In genomic region chr7:80143331-80144273, GRCm38 (mm10) we compare ENCODE assay signal across 8 mouse cellular contexts. TPM values are rescaled to one million over a fixed set of nuclear protein-coding genes. Genes with fewer than 3 reads are reported as not detected.
A peak's percentile ranks its signal among the peaks of the same experiment; 100 is the strongest.
DNase-seq lines count a peak whose midpoint lies in the region; ATAC-seq lines count a peak whose summit lies in the region.

No protein-coding gene starts in this region.

- H3K4me3 ChIP-seq in hindbrain, embryonic 10.5 days = 0 out of 2 replicates have a peak overlapping the region, but pooled peaks have one; percentile 1

- intact Hi-C loops in left cerebral cortex, postnatal 25 days (cut with DNase I) = loop anchor here (5.0 kb wide), 2 partner anchors 54 to 114 kb away; no protein-coding TSS in a partner anchor
- intact Hi-C loops in gastrocnemius, postnatal 14 days (cut with DNase I; ENCODE audit: low total_unique reads) = no loop called here

- no peaks in the 10 kb centered on the region for H3K27me3 ChIP-seq in hindbrain, embryonic 10.5 days (ENCODE audit: insufficient read depth, poor library complexity, severe bottlenecking)

- peak; percentile 94 for DNase-seq in 416B (ENCODE audit: low read depth)
- DNase-seq in embryo, embryonic 11 days = peak; percentile 28
- peak; percentile 47 for DNase-seq in hindbrain, embryonic 10.5 days (ENCODE audit: low spot score)
- peak; percentile 74 to 94 for DNase-seq in left cerebral cortex, postnatal 25 days (ENCODE audit: low spot score in 2 of 2)
- peak; percentile 59 for DNase-seq in spleen, adult 12 weeks (ENCODE audit: low spot score)
- DNase-seq in gastrocnemius, postnatal 14 days = no peak

- H3K9me3 ChIP-seq in hindbrain, embryonic 10.5 days = no peaks in the 10 kb centered on the region

- H3K36me3 ChIP-seq in hindbrain, embryonic 10.5 days = no peaks in the 10 kb centered on the region

- 45% methylated on average over 22 of the region's 22 CpGs for WGBS in hindbrain, embryonic 10.5 days

- H3K27ac ChIP-seq in hindbrain, embryonic 10.5 days = peak overlapping the region; percentile 70

- peak; percentile 44 for ATAC-seq in CD4-positive, CD25-positive, alpha-beta regulatory T cell, adult 4 months
- ATAC-seq in megakaryocyte progenitor cell, adult 5-6 weeks (replicated peaks; ENCODE audit: poor library complexity) = peak; percentile 73

- peaks cover 27% of the 10 kb centered on the region for H3K4me1 ChIP-seq in hindbrain, embryonic 10.5 days (replicated peaks)

RNA-seq across cellular contexts. Expression of gene Idh2, which starts 28.4 kb away (rescaled TPM):
- 10 to 100 TPM; 22.4 to 23.9 TPM for polyA plus RNA-seq in CD4-positive, CD25-positive, alpha-beta regulatory T cell, adult 4 months (2017; shearing (Covaris generic))
- 429 and 446 TPM in 2 replicates for polyA plus RNA-seq in hindbrain, embryonic 10.5 days (2016; fragmentation: Nextera tagmentation; extraction: Ambion mirVana)
- total RNA-seq in left cerebral cortex, postnatal 25 days (2021) = 10 to 100 TPM; 50.8 to 59.1 TPM
- 267 and 274 TPM in 2 replicates for total RNA-seq in megakaryocyte progenitor cell, adult 5-6 weeks (2015)
- 276 and 284 TPM in 2 replicates for total RNA-seq in megakaryocyte progenitor cell, adult 5-6 weeks (2017)
- total RNA-seq in gastrocnemius, postnatal 14 days (2021) = 100 to 1,000 TPM; 179 to 214 TPM

RNA-seq across cellular contexts. Expression of gene Sema4b, which starts 43.0 kb away (rescaled TPM):
- polyA plus RNA-seq in CD4-positive, CD25-positive, alpha-beta regulatory T cell, adult 4 months (2017; shearing (Covaris generic)) = 10 to 100 TPM; 19.2 to 26.0 TPM
- 14.0 and 17.5 TPM in 2 replicates for polyA plus RNA-seq in hindbrain, embryonic 10.5 days (2016; fragmentation: Nextera tagmentation; extraction: Ambion mirVana)
- total RNA-seq in left cerebral cortex, postnatal 25 days (2021) = 10 to 100 TPM; 17.4 to 20.5 TPM
- total RNA-seq in megakaryocyte progenitor cell, adult 5-6 weeks (2015) = 6.6 and 7.7 TPM in 2 replicates
- total RNA-seq in megakaryocyte progenitor cell, adult 5-6 weeks (2017) = 5.3 and 8.1 TPM in 2 replicates
- 1 to 10 TPM; 1.9 to 2.5 TPM for total RNA-seq in gastrocnemius, postnatal 14 days (2021)
